Mouse (Mus musculus) heart, postnatal 0 days (tissue): ENCODE measurements around the gene Clec9a.

ENCODE experiments used
- CTCF ChIP-seq: IDR thresholded peaks from 2 replicates; pipeline ENCODE4 v1.5.1; 2016; ENCODE audit warnings: antibody characterized with exemption, control low read depth, low read depth
- EP300 ChIP-seq: IDR thresholded peaks from 2 replicates; pipeline ENCODE4 v1.6.1; 2016; ENCODE audit warnings: antibody characterized with exemption, low read depth

DNA sequence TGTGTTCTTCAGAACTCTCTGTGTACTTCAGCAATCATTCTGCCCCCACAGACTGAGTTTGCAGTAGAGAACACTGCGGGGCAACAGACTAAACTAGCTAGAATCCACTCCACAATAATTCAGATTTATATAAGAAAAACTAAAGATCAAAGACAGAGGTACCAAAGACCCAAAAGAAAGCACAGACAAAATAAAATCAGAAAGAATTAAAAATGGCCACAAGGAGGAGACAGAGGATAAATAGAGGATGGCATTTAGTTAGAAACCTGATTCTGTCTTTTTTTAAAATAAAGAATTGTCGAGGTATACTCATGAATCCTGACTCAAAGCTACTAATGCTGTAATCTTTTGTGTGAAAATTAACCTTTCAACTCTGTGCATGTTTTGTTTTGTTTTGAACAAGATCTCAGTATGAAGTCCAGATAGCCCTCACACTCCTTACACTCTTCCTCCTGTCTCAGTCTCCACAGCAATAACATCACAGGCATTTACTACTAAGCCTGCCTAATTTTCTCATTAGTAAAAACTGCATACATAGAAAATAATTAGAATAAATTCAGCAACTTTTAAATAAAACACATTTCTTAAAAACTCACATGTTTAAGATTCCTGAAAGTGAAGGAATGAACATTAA lies 15.5 kb upstream of the Clec9a start:
- TF ChIP-seq CTCF (peak; percentile 61), EP300 (no peak)
